Mouse (Mus musculus): ENCODE measurements at regions not wholly inside any gene's neighbourhood (a gene's known extent, or its start where the extent isn't known, plus 50 kb on each side); places are given as distances from the start of the nearest gene placed in this dataset.

DNA sequence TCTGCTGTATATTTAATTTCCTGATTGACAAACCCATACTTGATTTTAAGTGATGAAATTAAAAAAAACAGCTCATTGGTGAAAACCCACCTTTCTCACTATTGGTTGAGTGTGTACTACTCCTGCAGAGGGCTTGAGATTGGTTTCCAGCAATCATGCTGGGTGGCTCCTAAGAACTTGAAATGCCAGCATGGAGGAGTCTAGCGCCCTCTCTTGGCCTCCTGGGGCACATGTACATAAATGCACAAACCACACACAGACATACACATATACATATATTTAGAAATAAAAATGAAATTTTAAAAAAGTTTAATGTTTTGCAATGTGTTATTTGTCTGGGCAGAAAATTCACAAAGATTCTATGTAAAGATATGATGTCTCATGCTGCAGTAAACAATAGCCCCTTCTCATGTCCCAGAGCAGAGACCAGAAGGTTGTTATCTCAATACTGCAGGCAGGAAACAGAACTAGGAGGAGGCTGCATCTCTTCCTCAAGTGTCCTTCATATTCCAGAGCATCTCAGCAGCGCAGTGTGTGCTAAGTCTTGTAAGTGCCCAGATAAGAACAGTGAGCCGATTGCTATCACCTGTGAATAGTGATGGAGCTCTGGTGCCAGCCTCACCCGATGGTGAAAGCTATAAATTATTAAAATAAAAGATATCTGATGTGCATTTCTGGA is 108.4 kb upstream of the Fbxo11 start:
- intact Hi-C loops (cut with DNase I), result no loop called here

DNA sequence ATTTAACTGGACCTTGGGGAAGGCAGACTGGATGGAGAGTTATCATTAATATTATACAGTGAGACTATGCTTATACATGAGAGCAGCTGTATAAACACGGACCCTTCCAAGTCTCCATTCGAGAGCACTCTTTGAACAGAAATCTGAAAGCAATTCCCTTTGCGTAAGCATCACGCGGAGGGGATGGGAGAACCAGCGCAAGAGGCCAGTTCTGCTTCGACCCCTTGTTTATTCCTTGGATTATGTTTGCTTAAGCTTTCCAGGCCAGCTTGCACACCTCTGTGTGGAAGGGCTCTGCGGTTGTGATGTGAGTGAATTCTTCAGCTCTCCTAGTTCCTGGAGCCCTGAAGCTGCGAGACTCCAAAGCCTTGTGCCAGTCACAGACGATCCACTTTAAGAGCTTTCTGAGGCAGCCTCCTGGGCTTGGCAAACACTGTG is 109.2 kb upstream of the Fbxo11 start:
- intact Hi-C loops (cut with DNase I), result no loop called here

GRCm38 (mm10) chr17:88175951-88176623 is 111.0 kb upstream of the Fbxo11 start:
- intact Hi-C loops (cut with DNase I), result no loop called here

DNA sequence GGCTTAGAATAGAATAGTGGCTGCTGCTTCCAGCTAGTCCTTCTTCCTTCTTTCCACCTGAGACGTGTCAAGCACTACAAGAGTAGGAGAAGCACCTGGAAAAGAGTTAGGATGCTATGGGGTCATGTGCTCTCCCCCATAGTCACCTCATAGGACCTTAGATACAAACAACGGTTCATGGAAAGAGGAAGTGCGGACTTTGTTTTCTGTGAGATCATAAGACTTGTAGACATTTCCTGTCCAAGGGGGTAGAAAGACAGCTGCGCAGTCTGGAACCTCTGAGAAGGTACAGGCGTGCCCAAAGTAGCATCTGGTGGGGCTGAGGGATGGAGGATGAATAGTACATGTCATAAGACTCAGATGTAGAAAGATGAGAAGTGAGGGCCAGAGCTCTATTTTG is 125.6 kb upstream of the Fbxo11 start:
- intact Hi-C loops (cut with DNase I), result no loop called here

DNA sequence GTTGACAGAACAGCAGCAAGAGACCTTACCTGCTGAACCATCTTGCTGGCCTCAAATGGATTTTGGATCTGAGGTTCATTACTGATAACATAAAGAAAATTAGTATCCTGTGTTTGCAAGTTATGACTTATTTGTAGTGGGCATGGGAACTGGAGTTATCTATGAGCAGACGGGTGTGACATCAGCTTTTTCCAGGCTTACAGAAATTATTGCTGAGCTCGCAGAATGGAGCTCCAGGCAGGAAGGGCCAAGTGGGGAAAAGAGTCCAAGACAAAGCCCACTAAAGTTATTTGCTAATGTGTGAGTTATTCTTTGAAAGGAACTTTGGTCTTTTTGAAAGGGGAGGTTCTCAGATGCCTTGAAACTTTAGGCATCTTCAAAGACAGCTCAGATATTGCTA is 126.4 kb upstream of the Fbxo11 start:
- intact Hi-C loops (cut with DNase I), result no loop called here

DNA sequence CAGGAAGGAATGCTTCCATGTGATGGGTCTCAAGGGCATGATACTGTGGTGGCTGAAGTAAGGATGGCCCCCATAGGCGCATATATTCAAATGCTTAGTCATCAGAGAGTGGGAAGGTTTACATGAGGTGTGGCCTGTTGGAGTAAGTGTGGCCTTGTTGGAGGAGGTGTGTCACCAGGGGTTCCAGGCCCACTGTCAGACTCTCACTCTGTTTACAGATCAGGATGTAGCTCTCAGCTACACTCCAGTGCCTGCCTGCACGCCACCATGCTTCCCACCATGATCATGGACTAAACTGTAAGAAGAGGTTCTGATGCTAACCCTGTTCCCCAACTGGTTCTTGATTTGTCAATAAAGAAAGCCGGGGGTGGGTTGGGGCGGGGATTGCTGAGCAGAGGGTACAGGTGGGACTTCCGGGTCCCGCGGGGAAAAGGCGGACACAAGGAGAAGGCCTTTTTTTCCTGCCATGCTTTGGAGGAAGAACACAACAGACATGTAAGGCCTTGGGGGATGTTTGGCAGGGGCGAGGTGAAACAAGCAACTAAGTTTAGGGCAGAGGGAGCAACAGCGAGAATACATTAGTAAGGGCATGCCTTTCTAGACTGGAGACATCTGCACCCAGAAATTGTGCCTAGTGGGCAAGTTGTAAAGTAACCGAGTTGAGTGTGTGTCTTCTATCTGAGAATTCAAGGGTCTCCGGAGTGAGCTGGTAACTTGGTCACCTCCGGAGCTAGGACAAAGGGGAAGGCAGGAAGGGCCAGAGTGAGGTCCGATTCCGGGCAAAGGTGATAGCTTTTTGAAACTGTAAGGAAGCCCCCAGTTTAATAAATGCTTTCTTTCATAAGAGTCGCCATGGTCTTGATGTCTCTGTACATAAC is 127.1 kb upstream of the Fbxo11 start:
- intact Hi-C loops (cut with DNase I), result no loop called here

DNA sequence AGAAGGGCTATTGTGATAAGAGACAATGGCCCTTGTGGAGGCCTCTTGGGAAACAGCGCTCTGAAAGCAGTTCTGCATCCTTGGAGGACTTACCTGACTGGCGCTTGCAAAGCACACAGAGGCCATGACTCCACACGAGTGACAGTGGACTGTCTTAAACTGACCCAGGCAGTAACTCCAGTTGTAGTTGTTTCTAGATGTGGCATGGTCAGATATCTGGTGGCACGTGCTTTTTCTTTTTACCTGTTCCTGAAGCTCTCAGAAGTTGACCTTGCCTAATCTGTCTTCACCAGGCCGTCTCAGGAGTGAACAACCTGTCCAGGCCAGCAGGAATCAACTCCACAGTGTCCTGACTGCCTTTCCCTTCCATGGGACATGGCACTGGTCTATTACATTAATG is 129.6 kb upstream of the Fbxo11 start:
- intact Hi-C loops (cut with DNase I), result no loop called here

GRCm38 (mm10) chr17:88195303-88195702 is 130.2 kb upstream of the Fbxo11 start:
- intact Hi-C loops (cut with DNase I), result no loop called here

GRCm38 (mm10) chr17:88195893-88196292 is 130.8 kb upstream of the Fbxo11 start:
- intact Hi-C loops (cut with DNase I), result no loop called here

- intact Hi-C loops (cut with DNase I), result no loop called here
Measured at GRCm38 (mm10) chr17:88196322-88196721, 131.2 kb upstream of the Fbxo11 start.

DNA sequence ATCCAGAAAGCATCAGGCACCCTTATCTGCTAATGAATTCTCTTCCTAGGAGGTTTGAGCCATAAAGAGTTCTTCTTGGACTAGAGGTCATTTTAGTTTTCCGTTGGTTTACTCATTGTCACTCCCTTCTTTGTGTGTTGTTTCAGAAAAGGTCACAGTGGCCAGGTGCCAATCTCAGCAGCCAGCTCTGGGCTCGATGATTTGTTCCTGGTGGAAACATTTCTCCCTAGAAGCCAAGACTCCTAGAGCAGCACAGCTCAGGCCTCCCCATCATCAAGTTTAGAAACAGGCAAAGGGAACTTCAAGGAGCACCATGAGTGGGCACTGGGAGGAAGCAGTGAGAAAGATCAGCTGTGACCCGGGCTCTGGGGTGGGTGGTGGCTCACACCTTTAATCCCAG is 132.3 kb upstream of the Fbxo11 start:
- intact Hi-C loops (cut with DNase I), result no loop called here

DNA sequence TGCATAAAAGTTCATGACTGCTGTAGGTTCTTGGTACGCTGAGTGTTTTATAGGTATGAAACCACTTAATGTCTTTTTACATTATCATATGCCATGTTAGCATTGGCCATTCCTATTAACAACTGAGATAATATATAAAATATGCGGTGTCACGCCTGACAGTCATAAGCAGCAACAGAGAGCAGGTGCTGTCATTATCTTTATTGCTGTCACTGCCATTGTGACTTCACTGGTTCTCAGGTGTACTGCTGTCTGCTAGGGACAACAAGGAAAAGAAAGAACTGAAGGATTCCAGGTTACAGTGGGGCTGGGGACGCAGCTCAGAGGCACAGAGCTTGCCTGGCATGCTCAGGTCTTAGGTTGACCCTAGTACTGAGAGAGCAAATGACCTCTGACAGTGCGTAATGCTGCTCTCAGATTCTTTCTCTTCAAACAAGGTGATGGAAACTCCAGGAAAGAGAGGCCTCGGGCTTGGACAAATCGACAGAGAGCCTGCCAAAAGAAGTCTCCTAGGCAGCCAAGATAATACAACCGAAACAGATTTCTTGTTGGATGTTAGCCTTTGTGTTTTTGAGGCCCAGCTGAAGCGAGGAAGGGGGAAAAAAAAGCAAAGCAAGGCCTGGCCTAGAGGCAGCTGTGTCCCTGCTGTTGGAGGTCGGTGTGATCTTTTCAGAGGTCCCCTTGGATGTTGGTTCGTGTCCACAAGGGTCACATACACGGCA is 136.3 kb upstream of the Fbxo11 start:
- intact Hi-C loops (cut with DNase I), result no loop called here

DNA sequence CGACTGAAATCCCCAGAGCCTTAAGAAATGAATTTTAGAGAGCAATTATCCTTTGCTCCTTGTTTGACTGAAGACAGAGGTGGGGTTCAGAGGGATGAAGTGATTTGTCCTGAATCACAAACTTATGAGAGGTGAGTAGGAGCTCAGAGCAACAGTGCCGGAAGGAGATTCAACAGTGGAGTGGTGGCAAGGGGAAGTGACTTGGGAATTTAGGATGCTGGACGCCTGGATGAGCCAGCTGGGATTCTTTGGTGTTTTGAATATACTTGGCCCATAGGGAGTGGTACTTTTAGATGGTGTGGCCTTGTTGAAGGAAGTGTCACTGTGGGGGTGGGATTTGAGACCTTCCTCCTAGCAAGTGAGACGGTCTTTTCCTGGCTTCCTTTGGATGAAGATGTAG is 137.1 kb upstream of the Fbxo11 start:
- intact Hi-C loops (cut with DNase I), result no loop called here

GRCm38 (mm10) chr17:88209565-88209964 is 144.5 kb upstream of the Fbxo11 start:
- intact Hi-C loops (cut with DNase I), result no loop called here

- intact Hi-C loops (cut with DNase I), result no loop called here
Measured at GRCm38 (mm10) chr17:88212121-88212520, 147.0 kb upstream of the Fbxo11 start.

- intact Hi-C loops (cut with DNase I), result no loop called here
Measured at GRCm38 (mm10) chr17:88214746-88215145, 149.7 kb upstream of the Fbxo11 start.

DNA sequence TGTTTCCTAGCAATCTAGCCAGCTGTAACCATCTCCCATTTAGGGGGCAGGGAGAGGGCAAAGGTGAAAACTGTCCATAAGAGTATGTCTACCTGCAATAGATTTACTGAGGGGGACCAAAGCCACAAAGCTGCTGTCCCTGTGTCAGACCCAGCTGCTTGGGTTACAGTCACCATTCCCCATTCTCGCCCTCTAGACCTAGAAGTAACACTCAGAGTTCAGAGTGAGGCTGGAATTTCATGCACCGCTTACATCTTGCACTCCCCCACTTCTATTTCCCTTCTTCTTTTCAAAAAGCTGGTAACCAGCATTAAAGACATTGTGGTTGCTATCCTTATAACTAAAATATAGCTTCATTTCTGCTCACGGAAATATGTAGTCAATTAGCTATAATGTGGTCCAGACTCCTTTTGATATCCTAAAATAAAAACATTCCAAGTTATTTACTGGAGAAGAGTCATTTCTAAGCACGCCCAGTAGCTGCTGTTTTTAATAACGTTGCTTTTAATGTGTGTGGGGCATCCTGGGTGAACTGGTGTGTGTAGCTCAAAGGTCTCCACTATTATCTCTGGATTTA is 157.4 kb upstream of the Fbxo11 start:
- intact Hi-C loops (cut with DNase I), result no loop called here

- intact Hi-C loops (cut with DNase I), result no loop called here
Measured at GRCm38 (mm10) chr17:88240476-88240875, 175.4 kb upstream of the Fbxo11 start.

- intact Hi-C loops (cut with DNase I), result no loop called here
Measured at GRCm38 (mm10) chr17:88248625-88249024, 183.5 kb upstream of the Fbxo11 start.

GRCm38 (mm10) chr17:88251949-88252521 is 186.9 kb upstream of the Fbxo11 start:
- intact Hi-C loops (cut with DNase I), result loop anchor here (2.0 to 10.0 kb wide), 3 partner anchors 185 to 383 kb away; partner anchors contain the start of gene Fbxo11

Measured in adrenal gland (tissue).